Mouse (Mus musculus): ENCODE results near the gene Malrd1. TPM values are rescaled to one million over a fixed set of nuclear protein-coding genes. Genes with fewer than 3 reads are reported as not detected.

The Malrd1 gene
- polyA plus RNA-seq, 1 experiment, result 0.07 TPM

DNA sequence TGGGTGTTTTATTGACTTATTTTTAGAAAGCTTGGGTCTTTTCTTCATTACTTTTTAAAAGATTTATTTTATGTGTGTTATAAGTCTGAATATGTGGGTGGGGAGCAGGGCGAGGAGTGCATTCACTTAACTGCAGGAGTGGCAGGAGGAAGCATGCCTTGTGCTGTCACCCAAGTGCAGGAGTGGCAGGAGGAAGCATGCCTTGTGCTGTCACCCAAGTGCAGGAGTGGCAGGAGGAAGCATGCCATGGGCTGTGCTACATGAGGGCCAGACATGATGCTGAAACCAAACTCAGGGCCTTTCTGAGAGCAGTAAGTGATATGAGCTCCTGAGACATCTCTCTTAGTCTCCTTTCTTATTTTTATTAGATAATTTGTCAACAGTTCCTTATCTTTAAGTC, 726.0 kb downstream of the Malrd1 start:
- WGBS, result 62% methylated on average over 1 of the region's 1 CpGs
- Histone ChIP-seq H3K27ac (ENCODE audit: control insufficient read depth, insufficient read depth, low read length) (no peak overlapping the region), H3K4me1 (replicated peaks; ENCODE audit: control insufficient read depth, insufficient read depth, low read length) (no peaks in the 10 kb centered on the region), H3K36me3 (ENCODE audit: control insufficient read depth, insufficient read depth, low read length) (no peaks in the 10 kb centered on the region), H3K27me3 (ENCODE audit: control insufficient read depth, insufficient read depth, low read length) (no peaks in the 10 kb centered on the region), H3K4me3 (ENCODE audit: control insufficient read depth, insufficient read depth, low read length) (no peak overlapping the region)
- DNase-seq, result no peak
- TF ChIP-seq POLR2A (IDR thresholded peaks at IDR 0.05; ENCODE audit: control insufficient read depth, extremely low read depth, insufficient read depth, low read length, poor library complexity) (no peak), CTCF (IDR thresholded peaks at IDR 0.05; ENCODE audit: borderline replicate concordance, control insufficient read depth, extremely low read depth, insufficient read depth, low read length, poor library complexity) (no peak)
